Mouse (Mus musculus): ENCODE measurements at regions not wholly inside any gene's neighbourhood (a gene's known extent, or its start where the extent isn't known, plus 50 kb on each side); places are given as distances from the start of the nearest gene placed in this dataset.

- no peaks in the 10 kb centered on the region for H3K79me2 ChIP-seq (ENCODE audit: control insufficient read depth, insufficient read depth)
- TF ChIP-seq POLR2AphosphoS2 (IDR thresholded peaks at IDR 0.05; ENCODE audit: insufficient read length, low read depth) = no peak
- no peak for TF ChIP-seq TCF12 (IDR thresholded peaks at IDR 0.05; ENCODE audit: insufficient read depth, poor library complexity, severe bottlenecking)
- no peak for TF ChIP-seq TCF3 (IDR thresholded peaks at IDR 0.05; ENCODE audit: insufficient read length, low read depth)
- TF ChIP-seq SRF (IDR thresholded peaks at IDR 0.05; ENCODE audit: control insufficient read depth, insufficient read length, low read depth) = no peak
- TF ChIP-seq POLR2A (IDR thresholded peaks at IDR 0.05; ENCODE audit: insufficient read length, low read depth) = no peak
- no peak for TF ChIP-seq REST (IDR thresholded peaks at IDR 0.05; ENCODE audit: insufficient read depth, insufficient read length)
- TF ChIP-seq CEBPB (IDR thresholded peaks at IDR 0.05; ENCODE audit: insufficient read depth, poor library complexity, severe bottlenecking) = no peak
- no peak for TF ChIP-seq USF1 (IDR thresholded peaks at IDR 0.05; ENCODE audit: low read depth)
- TF ChIP-seq E2F4 (IDR thresholded peaks at IDR 0.05; ENCODE audit: insufficient read depth) = no peak
- TF ChIP-seq MYOD1 (IDR thresholded peaks at IDR 0.05; ENCODE audit: control insufficient read depth in 1 of 3, insufficient read length in 2 of 3, low read depth in 2 of 3) = no peak
- H3K4me3 ChIP-seq = no peak overlapping the region
Measured at GRCm38 (mm10) chr4:31609559-31609958, 354.3 kb upstream of the Map3k7 start.

GRCm38 (mm10) chr4:31612147-31612824, 351.6 kb upstream of the Map3k7 start:
- no peak overlapping the region for H3ac ChIP-seq (ENCODE audit: control insufficient read depth, insufficient read length)
- H3K4me3 ChIP-seq = no peak overlapping the region
- H3K79me2 ChIP-seq (ENCODE audit: control insufficient read depth, insufficient read depth) = no peaks in the 10 kb centered on the region
- no peaks in the 10 kb centered on the region for H3K36me3 ChIP-seq (ENCODE audit: control insufficient read depth, insufficient read depth)
- H3K4me2 ChIP-seq (ENCODE audit: low read depth) = no peak overlapping the region
- TF ChIP-seq CEBPB (IDR thresholded peaks at IDR 0.05; ENCODE audit: insufficient read depth, poor library complexity, severe bottlenecking) (no peak), MYOG (IDR thresholded peaks at IDR 0.05; ENCODE audit: control insufficient read depth in 1 of 3, insufficient read depth in 1 of 3, insufficient read length in 2 of 3, low read depth in 2 of 3) (no peak), POLR2A (IDR thresholded peaks at IDR 0.05; ENCODE audit: insufficient read length, low read depth) (no peak), TCF12 (IDR thresholded peaks at IDR 0.05; ENCODE audit: insufficient read depth, poor library complexity, severe bottlenecking) (no peak)
- H3K27me3 ChIP-seq (ENCODE audit: control insufficient read depth, insufficient read depth, insufficient read length) = no peaks in the 10 kb centered on the region

More at GRCm38 (mm10) chr4:31609559-31609958, 354.3 kb upstream of the Map3k7 start:
- Histone ChIP-seq H3K36me3 (ENCODE audit: control insufficient read depth, insufficient read depth) (no peaks in the 10 kb centered on the region), H3K27me3 (ENCODE audit: control insufficient read depth, insufficient read depth, insufficient read length) (no peaks in the 10 kb centered on the region), H3ac (ENCODE audit: control insufficient read depth, insufficient read length) (no peak overlapping the region), H3K4me2 (ENCODE audit: low read depth) (no peak overlapping the region)

GRCm38 (mm10) chr4:31612825-31613514, 350.9 kb upstream of the Map3k7 start:
- H3K79me2 ChIP-seq (ENCODE audit: control insufficient read depth, insufficient read depth) = no peaks in the 10 kb centered on the region
- H3K4me2 ChIP-seq (ENCODE audit: low read depth) = no peak overlapping the region
- no peak overlapping the region for H3K4me3 ChIP-seq
- no peak overlapping the region for H3ac ChIP-seq (ENCODE audit: control insufficient read depth, insufficient read length)
- H3K27me3 ChIP-seq (ENCODE audit: control insufficient read depth, insufficient read depth, insufficient read length) = no peaks in the 10 kb centered on the region
- TF ChIP-seq MAX (IDR thresholded peaks at IDR 0.05; ENCODE audit: low read depth) = no peak
- no peak for TF ChIP-seq POLR2A (IDR thresholded peaks at IDR 0.05; ENCODE audit: insufficient read length, low read depth)
- TF ChIP-seq CEBPB (IDR thresholded peaks at IDR 0.05; ENCODE audit: insufficient read depth, poor library complexity, severe bottlenecking) = no peak
- TF ChIP-seq TCF3 (IDR thresholded peaks at IDR 0.05; ENCODE audit: insufficient read length, low read depth) = no peak
- TF ChIP-seq E2F4 (IDR thresholded peaks at IDR 0.05; ENCODE audit: insufficient read depth) = no peak
- TF ChIP-seq POLR2AphosphoS2 (IDR thresholded peaks at IDR 0.05; ENCODE audit: insufficient read length, low read depth) = no peak
- TF ChIP-seq USF1 (IDR thresholded peaks at IDR 0.05; ENCODE audit: low read depth) = no peak
- TF ChIP-seq MYOD1 (IDR thresholded peaks at IDR 0.05; ENCODE audit: control insufficient read depth in 1 of 3, insufficient read length in 2 of 3, low read depth in 2 of 3) = no peak
- no peaks in the 10 kb centered on the region for H3K36me3 ChIP-seq (ENCODE audit: control insufficient read depth, insufficient read depth)

- Histone ChIP-seq H3ac (ENCODE audit: control insufficient read depth, insufficient read length) (no peak overlapping the region), H3K4me2 (ENCODE audit: low read depth) (no peak overlapping the region), H3K36me3 (ENCODE audit: control insufficient read depth, insufficient read depth) (no peaks in the 10 kb centered on the region), H3K27me3 (ENCODE audit: control insufficient read depth, insufficient read depth, insufficient read length) (no peaks in the 10 kb centered on the region), H3K79me2 (ENCODE audit: control insufficient read depth, insufficient read depth) (no peaks in the 10 kb centered on the region), H3K4me3 (no peak overlapping the region)
- TF ChIP-seq USF1 (IDR thresholded peaks at IDR 0.05; ENCODE audit: low read depth) = no peak
- no peak for TF ChIP-seq MYOG (IDR thresholded peaks at IDR 0.05; ENCODE audit: control insufficient read depth in 1 of 3, insufficient read depth in 1 of 3, insufficient read length in 2 of 3, low read depth in 2 of 3)
- TF ChIP-seq MAX (IDR thresholded peaks at IDR 0.05; ENCODE audit: low read depth) = no peak
- TF ChIP-seq POLR2A (IDR thresholded peaks at IDR 0.05; ENCODE audit: insufficient read length, low read depth) = no peak
- no peak for TF ChIP-seq REST (IDR thresholded peaks at IDR 0.05; ENCODE audit: insufficient read depth, insufficient read length)
- TF ChIP-seq MYOD1 (IDR thresholded peaks at IDR 0.05; ENCODE audit: control insufficient read depth in 1 of 3, insufficient read length in 2 of 3, low read depth in 2 of 3) = no peak
- no peak for TF ChIP-seq POLR2AphosphoS2 (IDR thresholded peaks at IDR 0.05; ENCODE audit: insufficient read length, low read depth)
- no peak for TF ChIP-seq TCF12 (IDR thresholded peaks at IDR 0.05; ENCODE audit: insufficient read depth, poor library complexity, severe bottlenecking)
- no peak for TF ChIP-seq TCF3 (IDR thresholded peaks at IDR 0.05; ENCODE audit: insufficient read length, low read depth)
- no peak for TF ChIP-seq SRF (IDR thresholded peaks at IDR 0.05; ENCODE audit: control insufficient read depth, insufficient read length, low read depth)
- no peak for TF ChIP-seq E2F4 (IDR thresholded peaks at IDR 0.05; ENCODE audit: insufficient read depth)
- no peak for TF ChIP-seq CEBPB (IDR thresholded peaks at IDR 0.05; ENCODE audit: insufficient read depth, poor library complexity, severe bottlenecking)
Measured at GRCm38 (mm10) chr4:31617572-31617971, 346.3 kb upstream of the Map3k7 start.
